Mouse (Mus musculus) ovary, adult 18-20 months (tissue): Measurements from ENCODE around the gene Eif4a1.

Source experiments
- DNase-seq: peaks from one replicate; pipeline ENCODE4 v3.0.0; 2022; ENCODE audit warnings: low spot score, mixed read lengths

The Eif4a1 gene

GRCm38 (mm10) chr11:69699595-69699994 is 27.4 kb upstream of the Eif4a1 start:
- DNase-seq, result no peak

- no peak for DNase-seq
Observed at GRCm38 (mm10) chr11:69698574-69698973, 26.4 kb upstream of the Eif4a1 start.

GRCm38 (mm10) chr11:69697396-69697795 is 25.2 kb upstream of the Eif4a1 start:
- DNase-seq, result no peak

GRCm38 (mm10) chr11:69695361-69696181 is 23.3 kb upstream of the Eif4a1 start, which contains the start of the genes Tnfsf12 and Tnfsfm13:
Gene Tnfsf12, minus strand, starts transcription at chr11:69695849.
Gene Tnfsfm13, minus strand, starts transcription at chr11:69696098.
- peak; percentile 67 for DNase-seq

- DNase-seq, result no peak
Observed at GRCm38 (mm10) chr11:69695046-69695360, 22.8 kb upstream of the Eif4a1 start.

- no peak for DNase-seq
Observed at GRCm38 (mm10) chr11:69693421-69693965, 21.3 kb upstream of the Eif4a1 start.

- no peak for DNase-seq
Observed at GRCm38 (mm10) chr11:69692863-69693262, 20.6 kb upstream of the Eif4a1 start.

- DNase-seq, result no peak
Observed at GRCm38 (mm10) chr11:69692196-69692811, 20.1 kb upstream of the Eif4a1 start.

- DNase-seq, result no peak
Observed at GRCm38 (mm10) chr11:69689891-69690290, 17.7 kb upstream of the Eif4a1 start.

- DNase-seq, result no peak
Observed at GRCm38 (mm10) chr11:69687061-69687460, 14.8 kb upstream of the Eif4a1 start.

GRCm38 (mm10) chr11:69686377-69686776 is 14.2 kb upstream of the Eif4a1 start:
- DNase-seq, result peak; percentile 76

- peak; percentile 78 for DNase-seq
Observed at GRCm38 (mm10) chr11:69685526-69686148, 13.4 kb upstream of the Eif4a1 start, which contains the start of gene Tnfsf13. Gene Tnfsf13, minus strand, starts transcription at chr11:69685784.

- no peak for DNase-seq
Observed at GRCm38 (mm10) chr11:69684936-69685335, 12.7 kb upstream of the Eif4a1 start.

- no peak for DNase-seq
Observed at GRCm38 (mm10) chr11:69684128-69684745, 12.0 kb upstream of the Eif4a1 start.

- no peak for DNase-seq
Observed at GRCm38 (mm10) chr11:69683576-69683975, 11.4 kb upstream of the Eif4a1 start.

- DNase-seq, result peak; percentile 78
Observed at GRCm38 (mm10) chr11:69682840-69683533, 10.8 kb upstream of the Eif4a1 start.

- DNase-seq, result no peak
Observed at GRCm38 (mm10) chr11:69682209-69682839, 10.1 kb upstream of the Eif4a1 start.

- peak; percentile 95 for DNase-seq
Observed at GRCm38 (mm10) chr11:69681314-69682208, 9.3 kb upstream of the Eif4a1 start, which contains the start of gene Senp3. Gene Senp3, minus strand, starts transcription at chr11:69682084.

- DNase-seq, result no peak
Observed at GRCm38 (mm10) chr11:69680136-69680855, 8.1 kb upstream of the Eif4a1 start.
